Mouse (Mus musculus) megakaryocyte progenitor cell, adult 5-6 weeks (primary cell): ENCODE results near the gene Mcts2. TPM values are rescaled to one million over a fixed set of nuclear protein-coding genes. Genes with fewer than 3 reads are reported as not detected.
"Not testable (repeated sequence)": the region's sequence is repeated elsewhere in the genome, so short reads cannot be mapped to it uniquely, and the experiment has no call there.

Experiments
- ATAC-seq: replicated peaks from 2 replicates; pipeline ENCODE4 v1.8.0; 2016; ENCODE audit warnings: mild to moderate bottlenecking, moderate TSS enrichment, inconsistent platforms; ENCODE audit not compliant: poor library complexity
- total RNA-seq, 2 experiments: library from RNA; stranded (forward) in 1 of 2; stranded (reverse) in 1 of 2; fragments of 157-497, 149-512 nt in 1 of 2; fragments of 200-1000 nt in 1 of 2; gene quantifications; 2 replicates each; pipeline versions ENCODE4 v1.2.3 to v1.2.4; 2015 to 2017

Mcts2 gene
- total RNA-seq (2015) (8.7 and 12.3 TPM in 2 replicates), total RNA-seq (2017) (6.1 and 11.0 TPM in 2 replicates)

GRCm38 (mm10) chr2:152686806-152687267, at the start of gene Mcts2:
TSS of gene Mcts2 (plus strand) at chr2:152687035.
- ATAC-seq = no peak

GRCm38 (mm10) chr2:152637381-152637780, 49.5 kb upstream of the Mcts2 start:
- no peak for ATAC-seq

GRCm38 (mm10) chr2:152638865-152639264, 48.0 kb upstream of the Mcts2 start:
- ATAC-seq = no peak

- ATAC-seq = no peak
Measured at GRCm38 (mm10) chr2:152639406-152640113, 47.3 kb upstream of the Mcts2 start.

- peak; percentile 73 for ATAC-seq
Measured at GRCm38 (mm10) chr2:152652901-152653620, 33.8 kb upstream of the Mcts2 start.

- ATAC-seq = peak; percentile 51
Measured at GRCm38 (mm10) chr2:152653874-152654715, 32.7 kb upstream of the Mcts2 start.

- ATAC-seq = 0 out of 2 replicates have a peak, but pooled peaks have one; percentile 26
Measured at GRCm38 (mm10) chr2:152657398-152657797, 29.4 kb upstream of the Mcts2 start.

- peak; percentile 72 for ATAC-seq
Measured at GRCm38 (mm10) chr2:152661163-152661562, 25.7 kb upstream of the Mcts2 start.

- ATAC-seq = not testable (repeated sequence)
Measured at GRCm38 (mm10) chr2:152666191-152666590, 20.6 kb upstream of the Mcts2 start.

- ATAC-seq = peak; percentile 92
Measured at GRCm38 (mm10) chr2:152669256-152669638, 17.6 kb upstream of the Mcts2 start, which contains the start of gene H13. TSS of gene H13 (plus strand) at chr2:152669461.

- no peak for ATAC-seq
Measured at GRCm38 (mm10) chr2:152669639-152670484, 17.0 kb upstream of the Mcts2 start.

- peak; percentile 44 for ATAC-seq
Measured at GRCm38 (mm10) chr2:152670983-152671641, 15.7 kb upstream of the Mcts2 start.

GRCm38 (mm10) chr2:152671642-152671999, 15.2 kb upstream of the Mcts2 start:
- ATAC-seq = peak; percentile 74

- ATAC-seq = no peak
Measured at GRCm38 (mm10) chr2:152672166-152672565, 14.7 kb upstream of the Mcts2 start.

- no peak for ATAC-seq
Measured at GRCm38 (mm10) chr2:152674148-152674547, 12.7 kb upstream of the Mcts2 start.

GRCm38 (mm10) chr2:152675252-152675791, 11.5 kb upstream of the Mcts2 start:
- ATAC-seq = no peak

GRCm38 (mm10) chr2:152678302-152678701, 8.5 kb upstream of the Mcts2 start:
- ATAC-seq = peak; percentile 85

- ATAC-seq = no peak
Measured at GRCm38 (mm10) chr2:152678925-152679324, 7.9 kb upstream of the Mcts2 start.

- ATAC-seq = no peak
Measured at GRCm38 (mm10) chr2:152679701-152680355, 7.0 kb upstream of the Mcts2 start.
